Mouse (Mus musculus): ENCODE data around the gene Lhfpl3. TPM values are rescaled to one million over a fixed set of nuclear protein-coding genes. Genes with fewer than 3 reads are reported as not detected.

Lhfpl3 gene
- total RNA-seq, 2 experiments from 2014 or later = 13.1 to 13.3 TPM

- DNase-seq = no peak
Measured at GRCm38 (mm10) chr5:23154439-23154838, 408.6 kb downstream of the Lhfpl3 start.

GRCm38 (mm10) chr5:23165947-23166350 is 420.1 kb downstream of the Lhfpl3 start:
- DNase-seq = no peak

DNA sequence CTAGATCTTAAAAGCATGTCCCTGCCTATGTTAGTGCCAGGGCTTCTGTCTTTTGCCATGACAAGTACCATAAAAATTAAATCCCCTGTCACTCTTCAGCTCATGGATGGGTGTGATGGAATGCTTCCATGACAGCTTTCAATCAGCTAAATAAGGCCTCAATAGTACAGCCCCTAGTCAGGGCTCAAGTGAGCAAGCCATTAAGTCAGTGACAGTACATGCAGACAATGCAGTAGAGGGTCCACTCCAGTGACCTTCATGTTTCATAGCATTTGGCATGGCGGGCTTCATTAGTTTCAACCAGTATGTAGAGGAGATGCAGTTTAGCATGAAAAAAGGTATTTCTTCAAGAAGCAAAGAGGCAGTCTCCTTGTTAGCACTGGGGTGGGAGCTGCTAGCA is 420.8 kb downstream of the Lhfpl3 start:
- DNase-seq = no peak

DNA sequence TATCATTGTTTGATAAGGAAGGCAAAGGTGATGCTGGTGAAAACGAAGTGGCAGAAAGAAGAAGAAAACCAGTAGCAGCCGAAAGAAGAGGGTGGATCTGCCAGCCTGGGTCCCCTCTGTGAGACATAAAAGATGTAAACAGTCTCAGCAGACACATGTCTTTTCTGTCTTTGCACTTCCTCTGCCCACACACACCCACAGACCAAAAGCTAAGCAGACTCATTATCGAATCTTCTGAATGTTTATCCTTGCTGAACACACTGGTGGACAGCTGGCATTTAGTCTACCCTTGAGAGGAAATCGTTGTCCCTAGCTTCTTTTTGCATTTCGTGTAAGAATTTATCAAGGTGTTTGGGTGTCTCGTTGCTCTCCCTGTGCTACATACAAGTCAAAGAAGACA is 443.8 kb downstream of the Lhfpl3 start:
- DNase-seq = peak; percentile 13 to 33

- peak in 1 of 2 experiments; percentile 6 for DNase-seq
Measured at GRCm38 (mm10) chr5:23196879-23197278, 451.0 kb downstream of the Lhfpl3 start.

GRCm38 (mm10) chr5:23213086-23213485 is 467.2 kb downstream of the Lhfpl3 start:
- DNase-seq = no peak

- no peak for DNase-seq
Measured at GRCm38 (mm10) chr5:23214646-23215045, 468.8 kb downstream of the Lhfpl3 start.

GRCm38 (mm10) chr5:23219655-23220054 is 473.8 kb downstream of the Lhfpl3 start:
- DNase-seq = no peak

DNA sequence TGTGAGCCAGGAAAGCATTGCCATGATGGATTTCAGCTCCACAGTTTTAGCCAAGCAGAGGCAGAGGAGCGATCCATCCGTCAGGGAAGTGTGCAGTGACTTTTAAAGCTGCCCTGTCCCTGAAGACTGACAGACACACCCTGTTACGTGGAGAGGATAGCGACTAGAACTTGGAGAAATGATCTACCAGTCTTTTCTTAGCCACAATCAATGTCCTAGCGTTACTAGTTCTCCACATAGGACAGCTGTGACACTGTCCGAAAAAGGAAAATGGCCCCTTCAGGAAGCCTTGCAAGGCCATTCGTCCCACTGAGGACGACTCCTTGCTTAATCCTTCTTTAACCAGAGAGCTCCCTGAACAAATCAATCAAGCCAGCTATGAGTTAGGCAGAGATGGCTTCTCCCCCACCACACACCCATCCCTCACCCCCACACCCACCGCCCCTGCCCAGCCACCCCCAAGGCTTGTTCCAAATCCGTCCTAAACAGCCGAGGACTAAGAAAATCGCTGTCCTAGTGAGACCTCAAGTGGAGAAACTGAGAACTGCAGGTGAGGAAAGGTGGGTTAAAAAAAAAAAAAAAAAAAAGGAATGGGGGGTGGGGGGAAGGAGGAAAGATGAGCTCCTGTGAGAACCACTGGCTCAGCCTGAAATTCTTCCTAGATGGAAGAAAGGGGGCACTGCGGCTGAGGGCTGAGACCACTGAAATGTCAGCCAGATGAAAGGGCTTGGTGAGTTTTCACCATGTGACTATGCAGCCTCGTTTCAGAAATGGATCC is 479.1 kb downstream of the Lhfpl3 start:
- peak; percentile 7 to 46 for DNase-seq

- no peak for DNase-seq
Measured at GRCm38 (mm10) chr5:23225621-23226020, 479.8 kb downstream of the Lhfpl3 start.

GRCm38 (mm10) chr5:23226753-23227152 is 480.9 kb downstream of the Lhfpl3 start:
- DNase-seq = no peak

- no peak for DNase-seq
Measured at GRCm38 (mm10) chr5:23246974-23247373, 501.1 kb downstream of the Lhfpl3 start.

DNA sequence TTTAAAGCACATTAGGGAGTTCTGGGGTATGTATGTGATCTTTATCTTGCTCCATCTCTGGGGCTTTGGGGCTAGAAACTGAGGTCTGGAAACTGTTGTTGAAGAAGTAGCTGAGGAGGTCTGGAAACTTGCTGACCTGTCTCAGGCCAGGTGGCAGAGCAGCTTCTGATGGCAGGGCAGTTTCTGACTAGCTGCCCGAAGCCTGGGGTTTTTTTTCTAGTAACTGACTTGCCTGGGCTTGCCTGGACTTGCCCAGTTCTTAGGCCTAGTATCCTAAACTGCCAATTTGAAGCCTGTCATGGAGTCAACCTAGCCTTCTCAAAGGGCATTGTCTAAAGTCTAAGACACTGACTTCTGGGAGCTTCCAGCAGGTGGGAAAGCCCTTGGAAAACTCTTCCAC is 501.9 kb downstream of the Lhfpl3 start:
- no peak for DNase-seq

DNA sequence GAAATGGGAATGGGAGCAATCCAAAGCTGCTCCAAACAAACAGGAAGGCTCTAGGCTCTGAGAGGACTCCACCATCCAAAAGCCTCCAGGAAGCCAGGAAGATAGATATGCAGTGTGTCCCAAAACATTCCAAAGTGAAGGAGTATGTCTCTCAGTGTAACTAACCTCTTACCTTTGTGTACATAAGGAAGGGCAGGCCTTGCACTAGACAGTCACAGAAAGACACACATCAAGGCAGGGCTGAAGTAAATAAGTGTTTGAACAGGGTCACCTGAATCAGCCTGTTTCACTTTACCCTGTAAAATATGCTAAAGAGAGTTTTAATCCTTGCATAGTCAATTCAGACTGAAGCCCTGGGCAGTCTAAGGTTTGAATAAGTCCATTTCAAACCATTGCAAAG is 502.4 kb downstream of the Lhfpl3 start:
- DNase-seq = no peak

- no peak for DNase-seq
Measured at GRCm38 (mm10) chr5:23249896-23250875, 504.3 kb downstream of the Lhfpl3 start.

DNA sequence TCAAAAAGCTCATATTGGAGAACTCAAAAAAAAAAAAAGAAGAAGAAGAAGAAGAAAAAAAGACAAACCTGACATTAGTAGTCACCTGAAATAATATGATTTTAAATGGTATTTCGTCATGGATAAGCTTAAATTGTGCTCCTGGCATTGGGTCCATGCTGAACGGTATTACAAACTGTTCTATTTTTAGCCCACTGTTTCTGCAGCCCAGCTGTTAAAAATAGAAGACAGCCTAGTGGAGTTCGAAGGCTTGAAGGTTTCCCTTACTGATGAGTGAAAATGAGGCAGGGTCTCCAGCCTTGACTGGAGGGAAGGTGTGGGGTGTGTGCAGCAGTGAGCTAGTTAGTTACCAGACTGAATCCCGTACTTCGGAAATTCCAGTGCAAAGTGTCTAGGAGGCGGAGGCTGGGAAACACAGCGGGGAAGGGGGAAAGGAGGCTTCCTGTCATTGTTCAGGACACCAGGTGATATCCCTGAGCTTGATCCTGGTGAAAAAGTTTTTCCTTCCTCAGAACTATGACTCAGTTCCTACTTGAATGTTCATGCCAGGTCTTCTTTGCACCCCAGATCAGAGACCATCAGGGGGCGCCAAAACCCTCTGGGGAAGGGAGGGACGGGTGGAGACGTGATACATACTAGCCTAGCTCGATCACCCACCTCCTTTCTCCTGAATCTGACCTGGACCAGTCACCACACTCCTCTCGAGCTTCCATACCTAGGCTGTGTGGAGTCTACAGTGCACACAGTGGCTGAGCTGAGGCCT is 505.8 kb downstream of the Lhfpl3 start:
- DNase-seq = peak; percentile 14 to 25

DNA sequence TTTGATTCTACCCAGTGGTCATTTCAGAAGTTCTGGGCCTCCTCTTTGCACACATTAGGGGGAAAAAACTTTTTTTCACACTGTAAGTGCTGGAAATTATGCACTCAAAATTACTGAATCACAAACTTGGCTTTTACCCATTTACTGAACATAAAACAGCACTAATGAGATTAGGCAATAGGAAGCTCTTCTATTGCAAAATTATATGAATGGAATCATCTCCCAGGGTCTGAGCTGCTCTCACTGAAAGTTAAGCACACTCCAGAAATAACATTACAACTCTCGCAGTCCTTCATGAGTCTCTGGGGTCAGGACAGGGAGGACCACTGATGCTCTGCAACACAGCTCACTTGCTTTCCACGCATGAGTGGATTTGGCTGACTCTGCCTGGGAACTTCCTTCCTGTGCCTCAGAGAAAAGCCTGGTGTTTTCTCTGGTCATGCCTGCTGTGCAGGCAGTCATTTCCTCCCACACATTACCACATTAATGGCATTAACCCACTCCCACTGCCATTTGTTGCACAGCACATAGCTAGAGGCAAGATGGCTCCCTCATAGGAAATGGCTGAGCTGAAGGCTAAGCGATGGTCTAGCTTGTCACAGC is 510.1 kb downstream of the Lhfpl3 start:
- DNase-seq = peak in 1 of 2 experiments; percentile 5

GRCm38 (mm10) chr5:23273309-23273708 is 527.5 kb downstream of the Lhfpl3 start:
- no peak for DNase-seq

- DNase-seq = no peak
Measured at GRCm38 (mm10) chr5:23279364-23279763, 533.5 kb downstream of the Lhfpl3 start.

DNA sequence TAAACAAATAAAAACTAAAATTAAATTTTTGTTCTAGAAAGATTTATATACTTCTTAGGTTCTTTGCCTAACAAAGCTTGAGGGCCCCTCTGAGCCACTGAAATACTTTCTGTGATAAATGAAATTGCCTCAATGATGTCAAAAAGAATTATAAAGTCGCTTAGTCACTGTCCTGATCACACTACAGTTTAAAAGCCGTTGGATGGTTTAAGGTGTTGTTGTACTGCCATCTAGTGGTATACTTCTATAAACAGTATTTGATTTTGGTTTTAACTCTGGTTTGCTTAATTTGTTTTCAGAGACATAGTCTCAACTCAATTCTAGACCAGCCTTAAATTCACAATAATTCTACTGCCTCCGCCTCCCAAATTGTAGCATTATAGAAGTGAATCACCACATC is 539.0 kb downstream of the Lhfpl3 start:
- no peak for DNase-seq

DNA sequence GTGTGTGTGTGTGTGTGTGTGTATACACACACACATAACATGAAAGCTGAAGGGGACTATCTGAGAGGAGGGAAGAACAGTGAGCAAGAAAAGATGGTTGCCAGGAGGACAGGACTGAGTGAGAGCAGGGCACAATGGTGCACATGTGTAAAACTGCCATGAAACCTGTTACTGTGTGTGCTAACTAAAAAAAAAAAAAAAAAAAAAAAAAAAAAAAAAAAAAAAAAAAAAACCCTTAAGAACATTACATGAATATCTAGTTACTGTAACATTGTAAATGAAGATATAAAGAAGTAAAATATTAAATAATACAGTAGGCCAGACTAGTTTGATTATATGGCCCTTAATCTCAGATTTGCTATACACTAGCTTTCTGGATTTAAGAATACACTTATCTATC is 543.3 kb downstream of the Lhfpl3 start:
- DNase-seq = no peak
